Mouse (Mus musculus): ENCODE results near the gene Thra.

- TF ChIP-seq FLI1 (IDR thresholded peaks at IDR 0.05; ENCODE audit: low read length) (no peak), GATA1 (IDR thresholded peaks at IDR 0.05; ENCODE audit: borderline replicate concordance, low read length) (no peak)
Observed at GRCm38 (mm10) chr11:98787691-98788090, 47.3 kb downstream of the Thra start.
